Mouse (Mus musculus): ENCODE results near the gene Ftcd. TPM values are rescaled to one million over a fixed set of nuclear protein-coding genes. Genes with fewer than 3 reads are reported as not detected.
A peak's percentile ranks its signal among the peaks of the same experiment; 100 is the strongest.

The Ftcd gene
- polyA plus RNA-seq, 1 experiment: not detected

GRCm38 (mm10) chr10:76586190-76586589, 10.7 kb downstream of the Ftcd start:
- H3K27me3 ChIP-seq (ENCODE audit: control insufficient read depth, insufficient read depth, insufficient read length): peaks cover 29% of the 10 kb centered on the region
- no peak overlapping the region for H3K4me2 ChIP-seq (ENCODE audit: low read depth)
- no peak overlapping the region for H3K4me3 ChIP-seq
- H3ac ChIP-seq (ENCODE audit: control insufficient read depth, insufficient read length): no peak overlapping the region
- no peaks in the 10 kb centered on the region for H3K36me3 ChIP-seq (ENCODE audit: control insufficient read depth, insufficient read depth)
- TF ChIP-seq TCF3 (IDR thresholded peaks at IDR 0.05; ENCODE audit: insufficient read length, low read depth) (no peak), REST (IDR thresholded peaks at IDR 0.05; ENCODE audit: insufficient read depth, insufficient read length) (no peak), MYOG (IDR thresholded peaks at IDR 0.05; ENCODE audit: control insufficient read depth in 1 of 3, insufficient read depth in 1 of 3, insufficient read length in 2 of 3, low read depth in 2 of 3) (no peak), CEBPB (IDR thresholded peaks at IDR 0.05; ENCODE audit: insufficient read depth, poor library complexity, severe bottlenecking) (no peak), POLR2AphosphoS2 (IDR thresholded peaks at IDR 0.05; ENCODE audit: insufficient read length, low read depth) (no peak), E2F4 (IDR thresholded peaks at IDR 0.05; ENCODE audit: insufficient read depth) (no peak), MYOD1 (IDR thresholded peaks at IDR 0.05; ENCODE audit: control insufficient read depth in 1 of 3, insufficient read length in 2 of 3, low read depth in 2 of 3) (no peak), USF1 (IDR thresholded peaks at IDR 0.05; ENCODE audit: low read depth) (no peak), POLR2A (IDR thresholded peaks at IDR 0.05; ENCODE audit: insufficient read length, low read depth) (no peak), MAX (IDR thresholded peaks at IDR 0.05; ENCODE audit: low read depth) (no peak)
- no peaks in the 10 kb centered on the region for H3K79me2 ChIP-seq (ENCODE audit: control insufficient read depth, insufficient read depth)

- H3K4me2 ChIP-seq (ENCODE audit: low read depth): no peak overlapping the region
- no peaks in the 10 kb centered on the region for H3K36me3 ChIP-seq (ENCODE audit: control insufficient read depth, insufficient read depth)
- no peaks in the 10 kb centered on the region for H3K79me2 ChIP-seq (ENCODE audit: control insufficient read depth, insufficient read depth)
- no peak for TF ChIP-seq POLR2A (IDR thresholded peaks at IDR 0.05; ENCODE audit: insufficient read length, low read depth)
- no peak for TF ChIP-seq POLR2AphosphoS2 (IDR thresholded peaks at IDR 0.05; ENCODE audit: insufficient read length, low read depth)
- TF ChIP-seq TCF12 (IDR thresholded peaks at IDR 0.05; ENCODE audit: insufficient read depth, poor library complexity, severe bottlenecking): no peak
- no peak for TF ChIP-seq MYOD1 (IDR thresholded peaks at IDR 0.05; ENCODE audit: control insufficient read depth in 1 of 3, insufficient read length in 2 of 3, low read depth in 2 of 3)
- no peak for TF ChIP-seq CEBPB (IDR thresholded peaks at IDR 0.05; ENCODE audit: insufficient read depth, poor library complexity, severe bottlenecking)
- TF ChIP-seq SRF (IDR thresholded peaks at IDR 0.05; ENCODE audit: control insufficient read depth, insufficient read length, low read depth): no peak
- TF ChIP-seq MYOG (IDR thresholded peaks at IDR 0.05; ENCODE audit: control insufficient read depth in 1 of 3, insufficient read depth in 1 of 3, insufficient read length in 2 of 3, low read depth in 2 of 3): no peak
- no peak for TF ChIP-seq MAX (IDR thresholded peaks at IDR 0.05; ENCODE audit: low read depth)
- no peak for TF ChIP-seq E2F4 (IDR thresholded peaks at IDR 0.05; ENCODE audit: insufficient read depth)
- no peak for TF ChIP-seq TCF3 (IDR thresholded peaks at IDR 0.05; ENCODE audit: insufficient read length, low read depth)
- H3K4me3 ChIP-seq: no peak overlapping the region
- H3ac ChIP-seq (ENCODE audit: control insufficient read depth, insufficient read length): no peak overlapping the region
- H3K27me3 ChIP-seq (ENCODE audit: control insufficient read depth, insufficient read depth, insufficient read length): peaks cover 24% of the 10 kb centered on the region
Measured at GRCm38 (mm10) chr10:76590197-76590596, 14.7 kb downstream of the Ftcd start.

- no peak overlapping the region for H3K4me3 ChIP-seq
- no peaks in the 10 kb centered on the region for H3K36me3 ChIP-seq (ENCODE audit: control insufficient read depth, insufficient read depth)
- H3ac ChIP-seq (ENCODE audit: control insufficient read depth, insufficient read length): no peak overlapping the region
- TF ChIP-seq TCF3 (IDR thresholded peaks at IDR 0.05; ENCODE audit: insufficient read length, low read depth) (no peak), MYOG (IDR thresholded peaks at IDR 0.05; ENCODE audit: control insufficient read depth in 1 of 3, insufficient read depth in 1 of 3, insufficient read length in 2 of 3, low read depth in 2 of 3) (no peak), MAX (IDR thresholded peaks at IDR 0.05; ENCODE audit: low read depth) (no peak), CEBPB (IDR thresholded peaks at IDR 0.05; ENCODE audit: insufficient read depth, poor library complexity, severe bottlenecking) (no peak), REST (IDR thresholded peaks at IDR 0.05; ENCODE audit: insufficient read depth, insufficient read length) (no peak), POLR2AphosphoS2 (IDR thresholded peaks at IDR 0.05; ENCODE audit: insufficient read length, low read depth) (peak; percentile 71), E2F4 (IDR thresholded peaks at IDR 0.05; ENCODE audit: insufficient read depth) (no peak), SRF (IDR thresholded peaks at IDR 0.05; ENCODE audit: control insufficient read depth, insufficient read length, low read depth) (no peak)
- peaks cover 31% of the 10 kb centered on the region for H3K27me3 ChIP-seq (ENCODE audit: control insufficient read depth, insufficient read depth, insufficient read length)
- no peak overlapping the region for H3K4me2 ChIP-seq (ENCODE audit: low read depth)
- H3K79me2 ChIP-seq (ENCODE audit: control insufficient read depth, insufficient read depth): no peaks in the 10 kb centered on the region
Measured at GRCm38 (mm10) chr10:76596338-76596737, 20.9 kb downstream of the Ftcd start.

GRCm38 (mm10) chr10:76602690-76603089, 27.2 kb downstream of the Ftcd start:
- no peak overlapping the region for H3ac ChIP-seq (ENCODE audit: control insufficient read depth, insufficient read length)
- TF ChIP-seq POLR2AphosphoS2 (IDR thresholded peaks at IDR 0.05; ENCODE audit: insufficient read length, low read depth) (no peak), TCF12 (IDR thresholded peaks at IDR 0.05; ENCODE audit: insufficient read depth, poor library complexity, severe bottlenecking) (no peak), MAX (IDR thresholded peaks at IDR 0.05; ENCODE audit: low read depth) (no peak), SRF (IDR thresholded peaks at IDR 0.05; ENCODE audit: control insufficient read depth, insufficient read length, low read depth) (no peak), MYOD1 (IDR thresholded peaks at IDR 0.05; ENCODE audit: control insufficient read depth in 1 of 3, insufficient read length in 2 of 3, low read depth in 2 of 3) (peak in 1 of 3 experiments; percentile 33)
- H3K36me3 ChIP-seq (ENCODE audit: control insufficient read depth, insufficient read depth): no peaks in the 10 kb centered on the region
- peaks cover 27% of the 10 kb centered on the region for H3K27me3 ChIP-seq (ENCODE audit: control insufficient read depth, insufficient read depth, insufficient read length)
- no peak overlapping the region for H3K4me3 ChIP-seq
- H3K4me2 ChIP-seq (ENCODE audit: low read depth): no peak overlapping the region
- H3K79me2 ChIP-seq (ENCODE audit: control insufficient read depth, insufficient read depth): no peaks in the 10 kb centered on the region

- H3ac ChIP-seq (ENCODE audit: control insufficient read depth, insufficient read length): no peak overlapping the region
- no peaks in the 10 kb centered on the region for H3K36me3 ChIP-seq (ENCODE audit: control insufficient read depth, insufficient read depth)
- TF ChIP-seq MYOG (IDR thresholded peaks at IDR 0.05; ENCODE audit: control insufficient read depth in 1 of 3, insufficient read depth in 1 of 3, insufficient read length in 2 of 3, low read depth in 2 of 3) (peak in 2 of 3 experiments; percentile 26 to 79), POLR2A (IDR thresholded peaks at IDR 0.05; ENCODE audit: insufficient read length, low read depth) (no peak), POLR2AphosphoS2 (IDR thresholded peaks at IDR 0.05; ENCODE audit: insufficient read length, low read depth) (no peak), MYOD1 (IDR thresholded peaks at IDR 0.05; ENCODE audit: control insufficient read depth in 1 of 3, insufficient read length in 2 of 3, low read depth in 2 of 3) (peak in 2 of 3 experiments; percentile 30 to 58)
Measured at GRCm38 (mm10) chr10:76612473-76612872, 37.0 kb downstream of the Ftcd start.

More at GRCm38 (mm10) chr10:76612473-76612872, 37.0 kb downstream of the Ftcd start:
- Histone ChIP-seq H3K27me3 (ENCODE audit: control insufficient read depth, insufficient read depth, insufficient read length) (peaks cover 29% of the 10 kb centered on the region), H3K4me2 (ENCODE audit: low read depth) (no peak overlapping the region), H3K79me2 (ENCODE audit: control insufficient read depth, insufficient read depth) (no peaks in the 10 kb centered on the region), H3K4me3 (no peak overlapping the region)
